Mouse (Mus musculus) adrenal gland, adult 18-20 months (tissue): ENCODE data around the gene Cxcr6. TPM values are rescaled to one million over a fixed set of nuclear protein-coding genes. Genes with fewer than 3 reads are reported as not detected.

Experiments
- DNase-seq, 2 experiments: peaks; one replicate each; pipeline ENCODE4 v3.0.0; 2021 to 2022; ENCODE audit warnings: low spot score in 2 of 2
- total RNA-seq, 2 experiments: library from RNA; stranded (reverse); gene quantifications; 1 replicate in 1 of 2; 2 replicates in 1 of 2; pipeline ENCODE4 v1.2.3; 2021

The Cxcr6 gene
- total RNA-seq, 2 experiments from 2014 or later = 0.20 to 0.70 TPM

DNA sequence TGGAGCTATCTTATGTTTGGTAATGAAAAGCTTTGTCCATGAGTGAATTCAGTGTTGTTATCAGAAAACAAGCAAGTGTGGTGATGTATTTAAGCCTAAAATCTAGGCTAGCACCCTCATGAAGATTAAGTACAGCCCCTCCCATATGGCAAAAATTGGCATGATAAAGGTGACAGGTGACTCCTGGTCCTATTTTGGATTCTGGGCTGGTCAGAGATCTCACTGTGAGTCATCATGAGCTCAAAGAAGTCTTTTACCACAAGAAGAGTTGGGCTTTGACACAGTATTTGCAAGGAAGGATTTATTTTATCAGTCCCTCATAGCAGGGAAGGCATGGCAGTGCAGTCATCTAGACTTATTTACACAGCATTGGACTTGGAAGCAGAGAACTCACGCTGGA, 9.7 kb downstream of the Cxcr6 start:
- no peak for DNase-seq

DNA sequence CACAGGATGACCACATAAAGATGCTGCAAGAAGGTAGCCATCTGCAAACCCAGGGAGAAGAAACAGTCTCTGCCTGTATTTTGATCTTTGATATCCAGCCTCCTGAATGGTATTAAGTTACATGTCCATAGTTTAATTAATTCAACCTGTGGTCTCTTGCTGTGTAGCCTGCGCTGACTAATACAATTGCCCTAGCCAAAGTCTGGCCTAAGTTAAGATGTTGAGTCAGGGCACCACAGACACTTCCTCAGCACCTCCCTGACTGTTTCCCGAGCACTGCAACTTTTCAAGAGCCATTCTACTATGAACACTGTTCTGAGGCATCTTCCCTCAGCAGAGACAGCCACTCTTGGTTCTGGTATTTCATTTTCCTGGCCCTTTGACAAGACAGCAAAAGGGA, 12.3 kb downstream of the Cxcr6 start:
- DNase-seq = no peak

DNA sequence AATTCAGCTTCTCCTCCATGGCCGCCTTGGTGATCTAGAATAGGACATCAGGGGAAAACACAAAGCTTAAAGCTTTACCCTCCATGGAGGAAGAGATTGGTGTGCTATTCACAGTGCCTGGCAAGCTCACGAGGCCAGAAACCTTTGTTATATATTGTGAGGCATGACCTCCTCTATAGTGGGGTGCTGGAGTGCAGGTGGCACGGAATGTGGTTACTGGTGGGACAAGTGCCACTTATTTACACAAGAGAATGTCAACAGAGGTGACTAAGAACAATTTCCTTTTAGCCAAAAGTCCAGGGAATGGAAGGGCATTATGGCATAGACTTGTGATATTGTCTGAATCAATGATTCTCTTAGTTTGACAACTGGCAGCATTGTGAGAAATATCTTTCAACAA, 20.4 kb downstream of the Cxcr6 start:
- DNase-seq = no peak

DNA sequence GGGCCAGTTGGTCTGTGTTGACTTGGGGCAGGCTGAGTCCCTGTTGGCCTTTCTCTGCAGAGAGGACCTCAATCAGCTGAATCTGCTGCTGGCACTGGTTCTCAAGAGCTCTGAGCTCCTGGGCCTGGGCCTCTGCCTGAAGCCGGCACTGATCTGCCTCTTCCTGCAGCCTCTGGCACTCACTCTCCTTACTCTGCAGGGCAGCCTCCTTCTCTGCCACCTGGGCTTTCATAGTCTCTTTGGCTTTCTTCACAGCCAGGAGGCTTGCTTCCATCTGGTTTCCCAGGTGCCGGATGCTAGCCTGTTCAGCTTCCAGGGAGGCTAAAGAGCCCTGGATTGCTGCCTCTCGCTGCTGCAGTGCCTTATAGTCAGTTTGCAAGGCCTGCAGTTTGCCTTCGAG, 22.6 kb downstream of the Cxcr6 start:
- no peak for DNase-seq

DNA sequence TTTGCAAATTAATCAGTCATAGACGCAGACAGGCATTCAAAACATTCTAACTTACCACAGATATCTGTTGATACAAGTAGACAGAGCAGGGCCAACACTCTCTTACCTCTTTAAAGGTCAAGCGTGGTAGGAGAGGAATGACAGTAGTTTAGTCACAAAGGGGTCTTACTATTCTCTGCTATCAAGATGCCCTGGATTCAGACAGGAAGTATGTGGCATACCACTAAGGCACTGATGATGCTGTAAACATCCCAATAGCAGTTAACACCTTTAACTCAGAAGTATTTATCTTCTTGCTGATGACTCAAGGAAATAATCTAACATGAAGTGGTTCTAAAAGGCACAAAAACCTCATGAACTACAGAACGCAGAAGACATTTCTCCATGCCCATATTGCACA, 29.6 kb downstream of the Cxcr6 start:
- DNase-seq = no peak

DNA sequence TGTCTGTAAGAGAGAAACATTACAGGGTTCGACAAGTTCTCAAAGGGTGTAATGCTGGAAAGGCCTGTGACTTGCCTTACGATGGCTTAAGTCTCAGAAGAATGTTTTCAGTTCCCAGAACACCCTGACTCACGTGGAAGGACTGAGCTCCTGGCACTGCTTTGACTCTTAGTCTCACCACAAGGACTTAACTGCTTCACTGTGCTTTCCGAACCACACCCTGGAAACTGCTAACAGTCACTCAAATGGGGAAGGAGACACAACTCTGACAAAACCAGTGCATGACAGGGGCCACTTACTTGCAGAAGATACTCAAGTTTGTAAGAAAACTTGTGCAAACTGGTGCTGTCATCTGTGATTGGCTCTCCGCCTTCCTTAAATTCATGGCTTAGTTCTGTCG, 34.0 kb downstream of the Cxcr6 start:
- no peak for DNase-seq

DNA sequence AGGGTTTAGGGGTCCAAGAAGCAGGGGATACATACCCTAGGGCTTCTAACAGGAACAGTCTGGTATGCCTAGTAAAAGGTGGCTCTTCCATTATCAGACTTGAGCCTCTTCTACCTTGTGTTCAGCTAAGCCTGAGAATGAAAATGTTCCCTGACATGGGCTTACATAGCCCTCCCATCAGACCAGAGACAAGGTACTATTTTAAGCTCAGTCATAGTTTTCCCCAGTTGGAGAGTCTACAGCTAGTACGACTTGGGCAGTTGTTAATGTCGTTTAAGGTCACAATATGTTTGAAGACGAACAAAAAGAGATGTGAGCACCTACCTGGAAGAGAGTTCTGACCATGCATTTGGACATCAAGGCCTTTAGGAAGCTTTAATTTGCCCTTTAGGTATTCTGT, 38.2 kb downstream of the Cxcr6 start:
- DNase-seq = no peak

DNA sequence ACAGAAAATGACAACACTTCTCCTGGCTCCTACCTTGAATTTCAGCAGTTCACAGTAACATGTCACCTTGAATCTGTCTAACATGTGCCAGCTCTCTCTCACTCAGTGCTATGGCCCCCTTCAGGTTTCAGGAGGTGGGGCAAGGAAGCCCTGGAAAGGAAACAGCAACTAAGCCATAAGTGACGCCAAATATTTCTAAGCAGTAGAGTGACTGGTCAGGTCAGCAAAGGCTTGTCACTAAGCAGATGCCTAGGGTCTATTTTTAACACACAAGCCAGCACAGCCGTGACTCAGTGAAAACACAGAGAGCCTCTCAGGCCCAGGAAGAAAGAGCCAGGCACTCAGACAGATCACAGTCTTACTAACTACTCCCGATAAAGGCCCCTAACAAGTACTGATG, 38.8 kb downstream of the Cxcr6 start:
- DNase-seq = peak in 1 of 2 experiments; percentile 9

DNA sequence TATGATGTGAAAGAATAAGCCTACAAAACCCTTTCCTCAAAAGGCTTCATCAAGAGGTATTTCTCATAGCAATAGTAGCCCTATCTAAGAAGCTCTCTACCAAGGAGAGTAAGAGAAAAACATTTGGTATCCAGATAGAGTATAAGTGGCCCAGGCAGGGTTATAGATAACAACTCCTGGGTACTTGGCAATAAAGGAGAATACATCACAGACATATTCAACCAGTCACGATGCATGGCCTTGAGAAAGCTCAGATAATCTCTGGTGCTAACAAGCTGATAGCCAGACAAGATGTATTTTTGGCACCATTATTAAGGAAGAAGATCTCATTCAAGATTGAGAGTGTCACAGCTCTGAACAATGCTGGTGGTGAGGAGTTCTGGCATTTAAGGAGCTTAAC, 40.2 kb downstream of the Cxcr6 start:
- DNase-seq = no peak

DNA sequence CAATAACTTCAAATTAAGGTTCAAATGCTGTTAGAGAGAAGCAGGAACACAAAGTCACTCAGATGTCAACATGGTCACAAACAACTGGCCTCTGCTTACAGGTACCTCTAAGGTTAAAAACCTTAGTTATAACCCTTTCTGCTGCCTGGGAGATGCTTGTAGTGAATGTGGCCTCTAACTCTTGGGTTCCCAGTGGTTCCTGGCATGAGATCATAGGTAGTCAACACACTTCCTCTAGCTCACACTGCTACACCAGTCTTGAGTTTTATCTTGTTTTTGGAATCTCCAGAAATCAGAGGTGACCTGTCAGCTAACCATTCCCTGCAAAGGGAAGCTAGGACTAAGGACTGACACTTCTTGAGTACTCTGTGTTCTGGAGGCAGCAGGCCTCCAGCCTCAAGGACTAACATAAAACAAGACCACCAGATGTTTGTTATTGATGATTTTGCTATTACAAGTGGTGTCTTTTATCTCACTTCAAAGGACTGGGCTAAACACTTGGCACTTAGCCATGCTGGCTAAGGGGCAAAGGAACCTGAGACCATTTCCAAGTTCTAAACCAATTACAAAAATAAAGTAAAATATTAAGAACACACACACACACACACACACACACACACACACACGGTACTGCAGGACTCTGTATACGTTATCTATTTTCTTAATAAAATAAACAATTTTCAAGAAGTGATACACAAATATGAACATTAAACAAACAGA, 43.9 kb downstream of the Cxcr6 start:
- no peak for DNase-seq

DNA sequence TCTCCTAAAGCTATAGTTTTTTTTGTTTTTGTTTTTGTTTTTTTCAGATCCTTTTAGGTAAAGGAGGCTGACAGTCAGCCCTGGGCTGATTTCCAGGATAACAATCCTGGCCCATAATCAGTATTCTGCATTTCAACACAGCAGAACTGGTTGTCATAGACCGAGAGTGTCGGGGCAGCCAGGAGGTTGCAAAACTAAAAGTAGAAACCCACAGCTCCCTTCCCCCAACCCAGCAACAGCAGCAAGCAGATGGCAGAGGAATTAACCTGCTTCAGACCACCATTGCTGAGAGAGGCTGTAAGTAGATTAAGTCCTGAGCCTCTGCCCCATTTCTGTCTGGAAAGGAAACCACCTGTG, 44.4 kb downstream of the Cxcr6 start:
- peak in 1 of 2 experiments; percentile 23 for DNase-seq

DNA sequence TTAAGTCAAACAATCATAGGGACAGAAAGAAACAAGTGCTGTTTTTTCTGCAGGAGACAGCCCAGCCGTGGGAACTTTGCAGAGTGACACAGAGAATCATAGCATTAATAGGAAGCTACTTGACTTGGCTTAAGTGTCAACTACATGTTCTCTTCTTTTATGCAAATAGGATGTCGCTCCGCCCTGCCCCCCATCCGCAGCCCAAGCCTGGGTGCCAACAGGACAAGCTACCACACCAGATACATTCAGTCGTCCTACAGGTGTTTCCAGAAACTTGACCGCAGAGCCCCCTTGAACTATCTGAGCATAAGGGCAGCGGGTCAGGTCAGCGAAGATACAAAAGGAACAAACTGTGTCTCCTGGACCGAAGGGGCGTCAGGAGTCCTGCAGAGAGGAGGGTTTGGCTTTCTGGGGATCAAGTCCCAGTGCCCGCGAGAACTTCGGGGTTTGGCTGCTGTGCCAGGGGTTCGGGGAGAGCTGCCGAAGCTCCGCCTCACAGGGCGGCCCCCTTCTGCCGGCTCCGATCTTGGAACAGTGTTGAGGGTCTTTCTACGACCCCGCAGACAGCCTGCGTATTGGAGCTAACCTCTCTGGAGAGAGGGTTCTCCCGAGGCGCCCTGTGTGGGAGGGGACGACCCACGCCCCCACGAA, 44.9 kb downstream of the Cxcr6 start:
- peak; percentile 47 to 51 for DNase-seq

DNA sequence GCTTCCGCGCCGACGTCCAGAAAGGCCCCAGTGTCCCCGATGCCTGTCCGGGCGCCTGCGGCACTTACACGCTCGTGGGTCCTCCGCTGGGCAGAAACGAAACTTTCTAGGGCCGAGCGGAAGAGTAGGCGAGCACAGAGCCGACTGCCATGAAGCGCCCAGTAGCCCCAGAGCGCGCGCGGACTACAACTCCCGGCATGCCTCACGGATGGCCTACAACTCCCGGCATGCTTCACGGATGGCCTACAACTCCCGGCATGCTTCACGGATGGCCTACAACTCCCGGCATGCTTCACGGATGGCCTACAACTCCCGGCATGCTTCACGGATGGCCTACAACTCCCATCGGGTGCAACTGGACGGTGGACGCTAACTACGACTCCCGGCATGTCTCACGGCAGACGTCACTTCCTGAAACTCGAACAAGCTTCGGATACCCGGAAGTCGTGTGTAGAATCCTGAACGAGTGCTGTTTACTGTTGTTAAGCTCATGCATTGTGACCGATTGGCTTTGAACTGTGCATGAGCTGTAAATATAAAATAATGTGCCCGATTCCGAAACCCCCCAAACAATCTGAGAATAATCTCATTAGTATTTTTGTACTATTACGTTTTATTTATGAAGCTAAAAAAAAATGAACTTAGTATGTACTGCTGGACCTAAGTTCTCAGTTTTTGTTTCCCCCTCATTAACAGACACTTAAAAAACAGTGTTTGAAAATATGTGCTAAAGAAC, 45.6 kb downstream of the Cxcr6 start, which contains the start of gene Fyco1:
TSS of gene Fyco1 (minus strand) at position 187 of the 736 bp plus-strand sequence.
- DNase-seq = peak; percentile 85 to 87

DNA sequence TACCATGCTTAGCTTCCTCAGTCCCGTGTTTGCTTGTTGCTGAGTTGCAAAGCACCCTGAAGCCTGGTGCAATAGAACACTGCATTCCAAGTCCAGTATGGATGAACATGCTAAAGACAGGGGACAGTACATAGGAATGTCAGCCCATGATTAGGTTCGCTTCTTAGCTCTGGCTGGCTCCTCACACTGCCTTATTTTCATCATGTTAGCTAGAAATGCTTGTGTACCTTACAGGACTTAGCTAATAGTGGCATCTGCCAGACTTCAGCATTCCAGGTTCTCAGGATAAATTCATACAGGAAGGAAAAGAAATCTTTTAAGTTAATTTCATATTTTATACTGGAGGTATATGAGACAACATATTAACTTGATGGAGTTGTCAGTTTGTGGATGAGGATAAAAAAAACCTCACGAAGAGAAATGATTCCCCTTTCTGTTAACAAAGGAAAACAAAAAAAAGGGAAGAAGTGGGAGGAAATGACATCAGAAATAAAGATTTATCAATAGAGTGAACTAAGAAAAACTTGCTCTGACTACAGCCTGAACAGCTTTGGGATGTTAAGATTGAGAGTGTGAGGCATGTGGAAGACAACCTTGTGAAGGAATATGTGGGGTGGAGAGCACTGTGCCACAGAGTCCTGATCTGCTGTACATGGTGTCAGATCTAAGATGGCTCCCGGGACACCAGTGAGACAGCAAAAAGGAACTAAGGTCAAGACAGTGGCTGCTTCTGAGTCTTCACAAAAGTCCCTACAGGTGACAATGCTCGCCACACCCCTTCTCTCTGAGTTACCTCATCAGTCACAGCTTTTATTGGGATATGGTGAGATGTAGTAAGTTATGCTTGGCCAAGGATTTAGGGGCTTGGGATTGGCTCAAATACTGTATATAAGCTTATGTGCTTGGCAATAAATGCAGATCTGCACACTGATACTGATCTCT, 46.4 kb downstream of the Cxcr6 start:
- DNase-seq = no peak

DNA sequence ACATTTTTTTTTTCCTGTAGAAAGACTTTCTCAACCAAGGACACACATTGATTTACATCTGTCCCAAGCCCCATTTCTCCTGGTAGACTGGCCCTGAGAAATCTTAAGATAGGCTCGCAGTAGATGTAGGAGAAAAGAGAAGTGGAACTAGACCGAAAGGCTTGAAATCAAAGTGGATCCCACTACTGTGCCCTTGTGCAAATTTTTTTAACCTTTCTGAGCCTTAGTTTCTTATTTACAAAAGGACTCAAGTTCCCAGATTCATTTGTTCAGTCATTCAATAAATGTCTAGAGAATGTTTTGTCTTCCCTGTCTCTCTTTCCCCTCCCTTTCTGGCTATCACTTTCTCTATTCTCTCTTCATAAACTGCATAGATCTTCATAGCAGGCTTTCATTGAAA, 50.6 kb downstream of the Cxcr6 start:
- DNase-seq = no peak

Other genes with a start within 250 kb of the Cxcr6 start
- gene Slc6a20b, start 173.9 kb upstream of the Cxcr6 start, total RNA-seq = under 1 TPM in 1 of 2 experiments, not detected in 1; 0.13 TPM
- under 1 TPM in 1 of 2 experiments, not detected in 1; 0.16 TPM for gene Ccr9, start 128.0 kb upstream of the Cxcr6 start, total RNA-seq
- under 1 TPM; 0.10 to 0.17 TPM for gene Slc6a20a, start 127.6 kb upstream of the Cxcr6 start, total RNA-seq
- gene Lztfl1, start 88.8 kb upstream of the Cxcr6 start, total RNA-seq = 10 to 100 TPM; 41.3 to 43.6 TPM
- 10 to 100 TPM; 32.1 to 40.9 TPM for gene Fyco1, start 45.4 kb downstream of the Cxcr6 start, total RNA-seq
- under 1 TPM; 0.07 to 0.22 TPM for gene Xcr1, start 55.6 kb downstream of the Cxcr6 start, total RNA-seq
- gene Ccr1, start 162.2 kb downstream of the Cxcr6 start, total RNA-seq = 1 to 10 TPM; 1.1 to 1.7 TPM
- not detected for gene Ccr1l1, start 171.9 kb downstream of the Cxcr6 start, total RNA-seq
- gene Ccr3, start 215.5 kb downstream of the Cxcr6 start, total RNA-seq = not detected